Mouse (Mus musculus): Measurements from ENCODE around the gene Klhl7. TPM values are rescaled to one million over a fixed set of nuclear protein-coding genes. Genes with fewer than 3 reads are reported as not detected.

The Klhl7 gene
- polyA plus RNA-seq, 1 experiment from 2014 or later, result 205 TPM

DNA sequence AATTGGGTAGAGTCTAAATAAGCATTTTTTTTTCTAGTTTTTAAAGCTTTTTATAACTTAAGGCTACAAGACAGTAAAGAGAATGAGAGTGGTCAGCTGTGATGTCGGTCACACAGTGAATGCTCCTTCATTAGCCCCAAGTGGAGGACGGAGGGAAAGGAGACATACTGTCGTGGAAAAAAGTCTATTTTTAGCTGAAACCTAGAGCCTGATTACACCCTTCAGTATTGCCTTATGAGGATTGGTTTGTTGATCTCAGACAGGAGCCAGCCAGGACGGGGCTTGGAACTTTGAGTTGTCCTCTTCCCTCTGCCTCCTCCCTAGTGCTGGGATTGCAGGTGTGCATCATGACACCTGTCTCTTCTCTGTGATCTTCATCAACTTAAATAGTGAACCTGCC lies 26.6 kb downstream of the Klhl7 start:
- Histone ChIP-seq H3K27ac (ENCODE audit: low read length) (no peak overlapping the region), H3K9me3 (ENCODE audit: control insufficient read depth, low read length) (no peaks in the 10 kb centered on the region), H3K9ac (replicated peaks; ENCODE audit: low read depth, low read length) (no peak overlapping the region), H3K4me1 (replicated peaks; ENCODE audit: control insufficient read depth, insufficient read depth, low read length) (peaks cover 21% of the 10 kb centered on the region), H3K36me3 (ENCODE audit: control insufficient read depth, insufficient read depth) (no peaks in the 10 kb centered on the region; the same call in 1 of the 2 replicates), H3K4me3 (replicated peaks; ENCODE audit: low read length) (no peak overlapping the region), H3K27me3 (replicated peaks; ENCODE audit: control insufficient read depth, insufficient read depth, low read length) (no peaks in the 10 kb centered on the region), H3K4me2 (ENCODE audit: low read length) (no peak overlapping the region)
- ATAC-seq, result no peak
- 82% methylated on average over 4 of the region's 4 CpGs for WGBS

DNA sequence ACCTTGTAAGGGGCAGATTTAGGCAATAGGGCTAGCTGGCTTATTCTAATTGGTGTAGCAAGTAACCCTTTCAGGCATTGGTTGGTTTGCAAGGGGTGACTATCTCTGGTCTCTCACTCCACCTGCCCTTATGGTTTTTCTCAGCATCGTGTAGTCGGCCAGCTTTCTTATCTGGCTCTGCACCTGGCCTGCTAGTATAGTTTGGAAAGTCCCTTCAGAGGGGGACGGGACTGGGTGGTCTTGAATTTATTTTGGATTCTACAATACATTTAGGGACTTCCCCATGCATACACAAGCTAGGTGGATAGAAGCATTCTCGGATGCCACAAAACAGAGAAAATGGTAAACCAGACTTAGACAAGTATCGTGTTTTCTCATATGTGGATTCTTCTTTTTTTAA lies 46.6 kb downstream of the Klhl7 start:
- Histone ChIP-seq H3K36me3 (ENCODE audit: control insufficient read depth, insufficient read depth) (peaks cover 40% of the 10 kb centered on the region), H3K4me2 (ENCODE audit: low read length) (no peak overlapping the region), H3K27me3 (replicated peaks; ENCODE audit: control insufficient read depth, insufficient read depth, low read length) (no peaks in the 10 kb centered on the region), H3K9ac (replicated peaks; ENCODE audit: low read depth, low read length) (no peak overlapping the region), H3K27ac (ENCODE audit: low read length) (no peak overlapping the region), H3K4me1 (replicated peaks; ENCODE audit: control insufficient read depth, insufficient read depth, low read length) (no peaks in the 10 kb centered on the region), H3K4me3 (replicated peaks; ENCODE audit: low read length) (no peak overlapping the region), H3K9me3 (ENCODE audit: control insufficient read depth, low read length) (no peaks in the 10 kb centered on the region)
- WGBS, result 94% methylated on average over 5 of the region's 5 CpGs
- no peak for ATAC-seq

DNA sequence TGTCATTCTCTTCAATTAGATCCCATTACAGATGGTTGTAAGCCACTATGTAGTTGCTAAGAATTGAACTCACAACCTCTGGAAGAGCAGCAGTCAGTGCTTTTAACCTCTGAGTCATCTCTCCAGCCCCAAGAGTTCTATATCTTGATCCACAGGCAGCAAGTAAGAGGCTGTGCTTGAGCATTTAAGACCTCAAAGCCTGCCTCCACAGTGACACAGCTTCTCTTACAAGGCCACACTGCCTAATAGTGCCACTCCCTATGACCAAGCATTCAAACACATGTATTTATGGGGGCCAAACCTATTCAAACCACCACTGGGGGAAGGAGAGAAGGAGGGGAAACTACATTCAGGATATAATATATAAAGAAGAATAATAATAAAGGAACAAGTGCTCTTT lies 51.8 kb downstream of the Klhl7 start:
- Histone ChIP-seq H3K4me3 (replicated peaks; ENCODE audit: low read length) (no peak overlapping the region), H3K4me1 (replicated peaks; ENCODE audit: control insufficient read depth, insufficient read depth, low read length) (no peaks in the 10 kb centered on the region), H3K27ac (ENCODE audit: low read length) (no peak overlapping the region), H3K36me3 (ENCODE audit: control insufficient read depth, insufficient read depth) (peaks cover 25% of the 10 kb centered on the region), H3K27me3 (replicated peaks; ENCODE audit: control insufficient read depth, insufficient read depth, low read length) (no peaks in the 10 kb centered on the region), H3K4me2 (ENCODE audit: low read length) (no peak overlapping the region), H3K9ac (replicated peaks; ENCODE audit: low read depth, low read length) (no peak overlapping the region), H3K9me3 (ENCODE audit: control insufficient read depth, low read length) (no peaks in the 10 kb centered on the region)
- ATAC-seq, result no peak

DNA sequence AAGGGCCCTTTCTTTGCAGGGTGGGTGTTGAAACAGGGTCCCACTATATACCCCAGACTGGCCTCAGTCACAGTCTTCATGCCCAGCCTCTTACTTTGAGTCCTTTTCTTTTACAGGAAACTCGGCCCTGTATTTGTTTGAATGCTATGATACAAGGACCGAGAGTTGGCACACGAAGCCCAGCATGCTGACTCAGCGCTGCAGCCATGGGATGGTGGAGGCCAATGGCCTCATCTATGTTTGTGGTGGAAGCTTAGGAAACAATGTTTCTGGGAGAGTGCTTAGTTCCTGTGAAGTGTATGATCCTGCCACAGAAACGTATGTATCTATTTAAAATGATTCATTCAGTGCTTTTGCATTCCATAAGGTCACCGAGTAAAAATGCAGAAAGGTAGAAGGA lies 56.4 kb downstream of the Klhl7 start:
- WGBS, result 94% methylated on average over 6 of the region's 6 CpGs
- Histone ChIP-seq H3K4me3 (replicated peaks; ENCODE audit: low read length) (no peak overlapping the region), H3K9ac (replicated peaks; ENCODE audit: low read depth, low read length) (no peak overlapping the region), H3K4me1 (replicated peaks; ENCODE audit: control insufficient read depth, insufficient read depth, low read length) (no peaks in the 10 kb centered on the region), H3K27ac (ENCODE audit: low read length) (no peak overlapping the region), H3K27me3 (replicated peaks; ENCODE audit: control insufficient read depth, insufficient read depth, low read length) (no peaks in the 10 kb centered on the region), H3K9me3 (ENCODE audit: control insufficient read depth, low read length) (no peaks in the 10 kb centered on the region), H3K36me3 (ENCODE audit: control insufficient read depth, insufficient read depth) (peaks cover 33% of the 10 kb centered on the region), H3K4me2 (ENCODE audit: low read length) (no peak overlapping the region)
- no peak for ATAC-seq

DNA sequence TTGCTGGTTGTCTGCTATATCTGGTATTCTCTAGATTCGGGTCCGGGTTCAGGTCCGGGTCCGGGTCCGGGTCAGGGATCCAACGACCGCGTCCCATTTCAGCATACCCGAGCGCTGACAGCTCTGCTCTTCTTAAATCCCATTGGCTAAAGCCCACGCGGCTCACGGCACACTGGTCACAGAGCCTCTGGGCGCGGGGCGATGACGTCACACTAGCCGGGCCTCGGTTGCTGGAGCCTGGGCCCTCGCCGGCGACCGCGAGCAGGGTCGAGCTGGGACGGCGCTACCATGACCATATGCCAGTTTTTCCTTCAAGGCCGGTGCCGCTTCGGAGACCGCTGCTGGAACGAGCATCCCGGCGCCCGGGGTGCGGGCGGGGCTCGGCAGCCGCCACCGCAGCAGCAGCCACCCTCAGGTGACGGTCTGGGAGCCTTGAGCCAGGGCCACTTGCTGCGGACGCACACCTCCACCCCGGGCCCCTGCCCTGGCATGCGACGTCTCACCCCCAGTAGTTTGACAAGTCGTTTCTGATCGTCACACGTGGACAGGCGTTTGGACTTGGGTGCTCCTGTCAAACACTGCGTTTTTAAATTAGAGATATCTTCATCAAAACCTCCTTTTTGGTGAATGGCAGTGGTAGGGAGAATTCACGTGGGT lies 64.5 kb downstream of the Klhl7 start, which contains the start of gene Nupl2:
Nupl2 (plus strand) TSS at position 175 of the 657 bp plus-strand sequence.
- peak within 1 kb of the TSS; percentile 96 for H3K4me3 ChIP-seq (replicated peaks; ENCODE audit: low read length)
- H3K36me3 ChIP-seq (ENCODE audit: control insufficient read depth, insufficient read depth), result peaks cover 4% of the 10 kb centered on the region
- H3K27me3 ChIP-seq (replicated peaks; ENCODE audit: control insufficient read depth, insufficient read depth, low read length), result no peaks in the 10 kb centered on the region
- under 1% methylated on average over 52 of the region's 52 CpGs for WGBS
- H3K4me1 ChIP-seq (replicated peaks; ENCODE audit: control insufficient read depth, insufficient read depth, low read length), result peaks cover 6% of the 10 kb centered on the region
- H3K27ac ChIP-seq (ENCODE audit: low read length), result peak within 1 kb of the TSS; percentile 69
- H3K9ac ChIP-seq (replicated peaks; ENCODE audit: low read depth, low read length), result peak within 1 kb of the TSS; percentile 99
- no peaks in the 10 kb centered on the region for H3K9me3 ChIP-seq (ENCODE audit: control insufficient read depth, low read length)
- H3K4me2 ChIP-seq (ENCODE audit: low read length), result peak within 1 kb of the TSS; percentile 64
- peak; percentile 97 for ATAC-seq

DNA sequence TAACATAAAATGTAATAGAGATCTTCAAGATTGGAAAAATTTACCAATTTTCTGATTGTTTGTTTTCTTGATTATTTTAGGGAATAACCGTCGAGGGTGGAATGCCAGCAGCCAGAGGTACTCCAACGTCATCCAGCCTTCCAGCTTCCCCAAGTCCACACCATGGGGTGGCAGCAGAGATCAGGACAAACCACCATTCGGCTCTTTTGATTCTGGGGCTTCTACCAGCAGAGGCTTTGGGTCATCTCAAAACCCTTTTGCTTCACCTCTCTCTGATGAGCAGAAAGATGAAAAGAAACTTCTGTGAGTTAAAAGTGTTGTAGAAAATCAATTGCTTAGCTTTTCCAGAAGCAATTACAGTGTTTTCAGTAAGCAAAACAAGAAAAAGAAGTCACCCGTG lies 66.9 kb downstream of the Klhl7 start:
- 56% methylated on average over 5 of the region's 5 CpGs for WGBS
- Histone ChIP-seq H3K9ac (replicated peaks; ENCODE audit: low read depth, low read length) (no peak overlapping the region), H3K4me3 (replicated peaks; ENCODE audit: low read length) (no peak overlapping the region), H3K27me3 (replicated peaks; ENCODE audit: control insufficient read depth, insufficient read depth, low read length) (no peaks in the 10 kb centered on the region), H3K9me3 (ENCODE audit: control insufficient read depth, low read length) (no peaks in the 10 kb centered on the region), H3K4me1 (replicated peaks; ENCODE audit: control insufficient read depth, insufficient read depth, low read length) (peaks cover 6% of the 10 kb centered on the region), H3K27ac (ENCODE audit: low read length) (no peak overlapping the region), H3K36me3 (ENCODE audit: control insufficient read depth, insufficient read depth) (peaks cover 6% of the 10 kb centered on the region), H3K4me2 (ENCODE audit: low read length) (no peak overlapping the region)
- ATAC-seq, result no peak

DNA sequence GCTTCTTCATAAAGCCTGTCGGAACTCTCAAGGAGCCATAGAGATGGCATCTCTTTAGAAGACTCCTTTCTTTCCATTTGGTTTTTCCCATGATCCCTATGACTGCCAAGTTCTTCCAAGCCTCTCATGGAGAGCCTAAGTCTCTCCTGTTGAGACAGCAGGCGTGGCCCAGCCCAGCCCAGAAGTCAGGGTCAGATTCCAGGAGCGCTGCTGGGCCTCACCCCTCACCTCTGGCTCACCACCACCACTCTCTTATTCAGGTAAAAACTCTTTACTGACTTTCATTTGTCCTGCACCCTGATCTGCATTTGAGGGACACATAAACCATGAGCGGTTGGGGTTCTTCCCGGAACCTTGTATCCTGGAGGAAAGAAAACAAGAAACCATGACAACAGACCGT lies 69.5 kb downstream of the Klhl7 start:
- no peaks in the 10 kb centered on the region for H3K27me3 ChIP-seq (replicated peaks; ENCODE audit: control insufficient read depth, insufficient read depth, low read length)
- WGBS, result 98% methylated on average over 6 of the region's 6 CpGs
- ATAC-seq, result no peak
- H3K9ac ChIP-seq (replicated peaks; ENCODE audit: low read depth, low read length), result no peak overlapping the region
- no peaks in the 10 kb centered on the region for H3K9me3 ChIP-seq (ENCODE audit: control insufficient read depth, low read length)
- peaks cover 6% of the 10 kb centered on the region for H3K36me3 ChIP-seq (ENCODE audit: control insufficient read depth, insufficient read depth)
- no peak overlapping the region for H3K4me3 ChIP-seq (replicated peaks; ENCODE audit: low read length)
- H3K27ac ChIP-seq (ENCODE audit: low read length), result no peak overlapping the region
- peaks cover 6% of the 10 kb centered on the region for H3K4me1 ChIP-seq (replicated peaks; ENCODE audit: control insufficient read depth, insufficient read depth, low read length)
- H3K4me2 ChIP-seq (ENCODE audit: low read length), result no peak overlapping the region

DNA sequence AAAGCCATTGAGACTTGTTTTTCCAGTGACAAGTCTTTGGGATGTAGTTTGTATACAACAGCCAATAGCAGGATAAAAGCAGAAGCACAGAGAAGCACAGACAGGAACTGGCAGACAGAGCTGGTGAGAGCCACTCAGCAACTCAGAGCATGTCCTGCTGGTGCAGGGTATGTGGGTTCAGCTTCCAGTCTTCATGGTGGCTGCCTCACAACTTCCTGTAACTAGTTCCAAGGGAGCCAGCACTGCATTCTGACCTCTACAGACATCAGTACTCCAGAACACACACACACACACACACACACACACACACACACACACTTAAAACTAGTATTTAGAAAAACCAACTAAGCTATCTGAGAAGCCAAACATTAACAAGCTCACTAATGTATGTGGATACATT lies 71.7 kb downstream of the Klhl7 start:
- Histone ChIP-seq H3K27me3 (replicated peaks; ENCODE audit: control insufficient read depth, insufficient read depth, low read length) (no peaks in the 10 kb centered on the region), H3K9ac (replicated peaks; ENCODE audit: low read depth, low read length) (no peak overlapping the region), H3K9me3 (ENCODE audit: control insufficient read depth, low read length) (no peaks in the 10 kb centered on the region), H3K4me2 (ENCODE audit: low read length) (no peak overlapping the region), H3K36me3 (ENCODE audit: control insufficient read depth, insufficient read depth) (peaks cover 8% of the 10 kb centered on the region), H3K27ac (ENCODE audit: low read length) (no peak overlapping the region), H3K4me3 (replicated peaks; ENCODE audit: low read length) (no peak overlapping the region), H3K4me1 (replicated peaks; ENCODE audit: control insufficient read depth, insufficient read depth, low read length) (no peaks in the 10 kb centered on the region)
- ATAC-seq, result no peak

DNA sequence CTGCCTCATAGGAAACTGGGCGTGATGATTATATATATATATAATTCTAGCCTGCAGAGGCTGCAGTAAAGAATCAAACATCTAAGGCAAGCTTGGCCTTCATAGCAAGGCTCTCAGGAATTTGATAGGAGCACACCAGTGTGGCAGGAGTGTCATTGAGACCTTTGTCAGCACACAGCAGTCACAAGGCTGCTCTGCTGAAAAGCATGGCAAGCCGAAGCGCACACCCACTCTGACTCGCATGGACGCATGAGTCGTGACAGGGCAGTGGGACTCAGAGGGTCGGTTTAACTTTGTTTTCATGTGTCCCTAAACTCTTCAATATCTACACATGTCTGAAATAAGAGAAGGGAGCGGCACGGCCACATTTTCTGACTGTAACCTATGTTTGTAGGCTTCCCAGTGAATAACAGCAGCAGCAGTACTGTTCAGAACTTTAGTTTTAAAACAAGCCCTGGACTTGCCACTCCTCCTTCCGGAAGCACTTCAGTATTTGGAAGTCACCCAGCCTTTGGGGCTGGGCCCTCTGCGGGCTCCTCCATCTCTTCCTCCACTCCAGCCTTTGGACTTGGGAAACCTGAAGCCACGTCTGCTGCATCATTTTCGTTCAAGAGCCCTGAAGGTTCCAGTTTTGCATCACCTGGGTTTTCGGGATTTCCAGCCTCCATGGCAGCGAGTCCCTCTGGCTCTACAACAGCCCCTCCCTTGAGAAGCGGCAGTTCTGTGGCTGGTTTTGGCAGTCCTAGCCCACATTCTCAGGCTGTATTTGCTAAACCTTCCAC lies 81.3 kb downstream of the Klhl7 start:
- Histone ChIP-seq H3K36me3 (ENCODE audit: control insufficient read depth, insufficient read depth) (peaks cover 18% of the 10 kb centered on the region), H3K4me3 (replicated peaks; ENCODE audit: low read length) (no peak overlapping the region), H3K9me3 (ENCODE audit: control insufficient read depth, low read length) (peaks cover 4% of the 10 kb centered on the region; the same call in 1 of the 2 replicates), H3K27me3 (replicated peaks; ENCODE audit: control insufficient read depth, insufficient read depth, low read length) (no peaks in the 10 kb centered on the region), H3K27ac (ENCODE audit: low read length) (no peak overlapping the region), H3K9ac (replicated peaks; ENCODE audit: low read depth, low read length) (no peak overlapping the region), H3K4me1 (replicated peaks; ENCODE audit: control insufficient read depth, insufficient read depth, low read length) (no peaks in the 10 kb centered on the region), H3K4me2 (ENCODE audit: low read length) (no peak overlapping the region)
- WGBS, result 94% methylated on average over 16 of the region's 16 CpGs
- ATAC-seq, result no peak

All from forebrain, embryonic 16.5 days (tissue).